Mouse (Mus musculus): ENCODE data around the gene Sgpp2.

- TF ChIP-seq ZNF384 (IDR thresholded peaks at IDR 0.05; ENCODE audit: low read depth, low read length) (no peak), ZC3H11A (IDR thresholded peaks at IDR 0.05; ENCODE audit: borderline replicate concordance, low read depth, low read length) (no peak), CHD2 (IDR thresholded peaks at IDR 0.05; ENCODE audit: low read depth, low read length) (no peak), HCFC1 (IDR thresholded peaks at IDR 0.05; ENCODE audit: borderline replicate concordance, insufficient read depth, low read length) (no peak), MAFK (IDR thresholded peaks at IDR 0.05; ENCODE audit: insufficient read depth, low read depth, low read length) (no peak)
Observed at GRCm38 (mm10) chr1:78428851-78429250, 118.7 kb downstream of the Sgpp2 start.

Data from ES-E14 (cell line).